Mouse (Mus musculus) midbrain, embryonic 11.5 days (tissue): ENCODE measurements around the gene Anapc2. TPM values are rescaled to one million over a fixed set of nuclear protein-coding genes. Genes with fewer than 3 reads are reported as not detected.
A peak's percentile ranks its signal among the peaks of the same experiment; 100 is the strongest.

Experiments
- ATAC-seq: fragments of 200-750 bp; cut with Nextera tagmentation; 2 replicates; pipeline ENCODE4 v1.8.0; 2017; ENCODE audit warnings: moderate TSS enrichment, moderate library complexity; ENCODE audit not compliant: low FRiP score
- DNase-seq: peaks from one replicate; pipeline ENCODE4 v3.0.0; 2015; ENCODE audit warnings: low spot score; ENCODE audit errors: missing footprints
- H3K27ac ChIP-seq: fragments of 300-500 bp; sonication (generic); 2 replicates; pipeline ENCODE4 v1.5.1; 2014; ENCODE audit warnings: low read depth, low read length
- H3K27me3 ChIP-seq: fragments of 300-500 bp; sonication (generic); 2 replicates; pipeline ENCODE4 v1.6.1; 2014; ENCODE audit warnings: mild to moderate bottlenecking, low read length, moderate library complexity, mixed read lengths; ENCODE audit not compliant: control insufficient read depth, insufficient read depth
- H3K36me3 ChIP-seq: fragments of 300-500 bp; sonication (generic); 2 replicates; pipeline ENCODE4 v1.6.1; 2014; ENCODE audit warnings: mild to moderate bottlenecking, low read length, moderate library complexity, mixed read lengths; ENCODE audit not compliant: control insufficient read depth, insufficient read depth
- H3K4me1 ChIP-seq: fragments of 300-500 bp; sonication (generic); 2 replicates; pipeline ENCODE4 v1.6.1; 2014; ENCODE audit warnings: low read length; ENCODE audit not compliant: control insufficient read depth, insufficient read depth
- H3K4me2 ChIP-seq: fragments of 300-500 bp; sonication (generic); 2 replicates; pipeline ENCODE4 v1.6.1; 2014; ENCODE audit warnings: mild to moderate bottlenecking, moderate library complexity
- H3K4me3 ChIP-seq: fragments of 300-500 bp; sonication (generic); 2 replicates; pipeline ENCODE4 v1.5.1; 2014; ENCODE audit warnings: low read depth, low read length
- H3K9ac ChIP-seq: fragments of 300-500 bp; sonication (generic); 2 replicates; pipeline ENCODE4 v1.6.1; 2014; ENCODE audit warnings: low read length
- H3K9me3 ChIP-seq: fragments of 300-500 bp; sonication (generic); 2 replicates; pipeline ENCODE4 v1.6.1; 2016; ENCODE audit warnings: low read length; ENCODE audit not compliant: control insufficient read depth
- WGBS: fragments of 180-500 bp; shearing (Covaris S2); extraction: QIAGEN DNeasy Blood & Tissue Kit; methylation state at CpG from one replicate; pipeline ENCODE4 v1.1.7; 2014; 5-methylcytosine and 5-hydroxymethylcytosine counted together
- polyA plus RNA-seq: library from polyadenylated mRNA; unstranded; fragments of >200 nt; fragmentation: Nextera tagmentation; extraction: Ambion mirVana; gene quantifications from 2 replicates; pipeline ENCODE4 v1.2.1, GENCODE M21; 2014

The Anapc2 gene
- polyA plus RNA-seq, 1 experiment from 2014 or later: 117 TPM

- no peak overlapping the region for H3K4me2 ChIP-seq
- WGBS: 61% methylated on average over 13 of the region's 13 CpGs
- H3K9ac ChIP-seq: no peak overlapping the region
- peak; percentile 96 for DNase-seq
- H3K27ac ChIP-seq: no peak overlapping the region
- H3K9me3 ChIP-seq: no peaks in the 10 kb centered on the region
- H3K27me3 ChIP-seq: no peaks in the 10 kb centered on the region
- peaks cover 40% of the 10 kb centered on the region for H3K36me3 ChIP-seq
- no peak overlapping the region for H3K4me3 ChIP-seq
- no peaks in the 10 kb centered on the region for H3K4me1 ChIP-seq
- no peak for ATAC-seq
These were observed 6.9 kb downstream of the Anapc2 start for GRCm38 (mm10) chr2:25278928-25279882.

- peaks cover 28% of the 10 kb centered on the region for H3K27me3 ChIP-seq
- H3K9ac ChIP-seq: no peak overlapping the region
- H3K4me1 ChIP-seq: no peaks in the 10 kb centered on the region
- no peaks in the 10 kb centered on the region for H3K9me3 ChIP-seq
- ATAC-seq (no peak), DNase-seq (no peak)
- no peak overlapping the region for H3K27ac ChIP-seq
- 89% methylated on average over 2 of the region's 2 CpGs for WGBS
- no peak overlapping the region for H3K4me2 ChIP-seq
- H3K4me3 ChIP-seq: no peak overlapping the region
- H3K36me3 ChIP-seq: peaks cover 32% of the 10 kb centered on the region
These were observed 13.3 kb downstream of the Anapc2 start for GRCm38 (mm10) chr2:25285551-25285950.

GRCm38 (mm10) chr2:25286314-25286713 lies 14.0 kb downstream of the Anapc2 start:
- no peak overlapping the region for H3K4me2 ChIP-seq
- H3K4me1 ChIP-seq: no peaks in the 10 kb centered on the region
- WGBS: 81% methylated on average over 1 of the region's 1 CpGs
- peaks cover 35% of the 10 kb centered on the region for H3K27me3 ChIP-seq
- DNase-seq (no peak), ATAC-seq (no peak)
- H3K9ac ChIP-seq: no peak overlapping the region
- H3K27ac ChIP-seq: no peak overlapping the region
- no peak overlapping the region for H3K4me3 ChIP-seq
- peaks cover 27% of the 10 kb centered on the region for H3K36me3 ChIP-seq
- H3K9me3 ChIP-seq: no peaks in the 10 kb centered on the region

- WGBS: 62% methylated on average over 7 of the region's 7 CpGs
- Histone ChIP-seq H3K4me1 (peaks cover under 1% of the 10 kb centered on the region; the same call in 1 of the 2 replicates), H3K36me3 (peaks cover 24% of the 10 kb centered on the region), H3K27me3 (peaks cover 43% of the 10 kb centered on the region), H3K27ac (no peak overlapping the region), H3K4me3 (no peak overlapping the region), H3K9me3 (no peaks in the 10 kb centered on the region), H3K9ac (no peak overlapping the region), H3K4me2 (no peak overlapping the region)
- DNase-seq (no peak), ATAC-seq (no peak)
These were observed 14.8 kb downstream of the Anapc2 start for GRCm38 (mm10) chr2:25286837-25287636.

GRCm38 (mm10) chr2:25287927-25288649 lies 15.8 kb downstream of the Anapc2 start, which contains the start of gene Tmem210:
TSS of gene Tmem210 (plus strand) at chr2:25288145.
- H3K27me3 ChIP-seq: peaks cover 51% of the 10 kb centered on the region
- ATAC-seq (no peak), DNase-seq (no peak)
- peaks cover 21% of the 10 kb centered on the region for H3K36me3 ChIP-seq
- 81% methylated on average over 6 of the region's 6 CpGs for WGBS
- no peak within 1 kb of the TSS for H3K4me3 ChIP-seq
- H3K9ac ChIP-seq: no peak within 1 kb of the TSS
- no peak within 1 kb of the TSS for H3K4me2 ChIP-seq
- peaks cover 5% of the 10 kb centered on the region; the same call in 1 of the 2 replicates for H3K4me1 ChIP-seq
- no peak within 1 kb of the TSS for H3K27ac ChIP-seq
- H3K9me3 ChIP-seq: no peaks in the 10 kb centered on the region

GRCm38 (mm10) chr2:25288734-25289345 lies 16.6 kb downstream of the Anapc2 start:
- peaks cover 19% of the 10 kb centered on the region for H3K36me3 ChIP-seq
- ATAC-seq: no peak

GRCm38 (mm10) chr2:25289651-25290050 lies 17.4 kb downstream of the Anapc2 start, which contains the start of gene Lrrc26:
TSS of gene Lrrc26 (plus strand) at chr2:25289915.
- H3K9ac ChIP-seq: no peak within 1 kb of the TSS
- 10% methylated on average over 11 of the region's 11 CpGs for WGBS
- peaks cover 56% of the 10 kb centered on the region for H3K27me3 ChIP-seq
- H3K4me1 ChIP-seq: peaks cover 5% of the 10 kb centered on the region; the same call in 1 of the 2 replicates
- H3K4me2 ChIP-seq: no peak within 1 kb of the TSS
- no peak for ATAC-seq
- no peaks in the 10 kb centered on the region for H3K9me3 ChIP-seq
- peak; percentile 82 for DNase-seq
- H3K36me3 ChIP-seq: peaks cover 14% of the 10 kb centered on the region
- H3K4me3 ChIP-seq: no peak within 1 kb of the TSS
- no peak within 1 kb of the TSS for H3K27ac ChIP-seq

More at GRCm38 (mm10) chr2:25288734-25289345, 16.6 kb downstream of the Anapc2 start:
- no peak for DNase-seq
- WGBS: 77% methylated on average over 7 of the region's 7 CpGs
- Histone ChIP-seq H3K4me2 (no peak overlapping the region), H3K4me1 (peaks cover 5% of the 10 kb centered on the region; the same call in 1 of the 2 replicates), H3K27ac (no peak overlapping the region), H3K4me3 (no peak overlapping the region), H3K9me3 (no peaks in the 10 kb centered on the region), H3K27me3 (peaks cover 54% of the 10 kb centered on the region), H3K9ac (no peak overlapping the region)

- Histone ChIP-seq H3K9ac (no peak overlapping the region), H3K36me3 (peaks cover 10% of the 10 kb centered on the region; the same call in 1 of the 2 replicates), H3K27me3 (peaks cover 56% of the 10 kb centered on the region), H3K4me1 (peaks cover 5% of the 10 kb centered on the region; the same call in 1 of the 2 replicates), H3K9me3 (no peaks in the 10 kb centered on the region), H3K4me3 (no peak overlapping the region), H3K4me2 (no peak overlapping the region), H3K27ac (no peak overlapping the region)
- DNase-seq (peak; percentile 89), ATAC-seq (no peak)
- 2% methylated on average over 54 of the region's 54 CpGs for WGBS
These were observed 18.0 kb downstream of the Anapc2 start for GRCm38 (mm10) chr2:25290101-25290815.
